Mouse (Mus musculus) ES-E14 (cell line): ENCODE data around the gene Bmyc. TPM values are rescaled to one million over a fixed set of nuclear protein-coding genes. Genes with fewer than 3 reads are reported as not detected.

ENCODE experiments used
- DNase-seq: peaks from one replicate; pipeline ENCODE4 v3.0.0-alpha.2; 2013; ENCODE audit warnings: low read depth, low spot score
- H3K27ac ChIP-seq: 2 replicates; pipeline ENCODE4 v1.5.1; 2012; ENCODE audit warnings: low read depth, mild to moderate bottlenecking, low read length, moderate library complexity, mixed read lengths; ENCODE audit not compliant: poor library complexity, insufficient read depth, severe bottlenecking
- H3K36me3 ChIP-seq: 2 replicates; pipeline ENCODE4 v1.6.1; 2012; ENCODE audit warnings: mild to moderate bottlenecking, low read length, moderate library complexity, mixed read lengths; ENCODE audit not compliant: control insufficient read depth, poor library complexity, insufficient read depth, severe bottlenecking
- H3K4me1 ChIP-seq, 2 experiments: fragments of 150-350 bp in 1 of 2; sonication (generic) in 1 of 2; 2 replicates each; pipeline ENCODE4 v1.6.1; 2012; ENCODE audit warnings: low read length in 2 of 2, mild to moderate bottlenecking in 1 of 2, mixed read lengths in 1 of 2; ENCODE audit not compliant: control insufficient read depth in 2 of 2, insufficient read depth in 2 of 2, poor library complexity in 1 of 2
- H3K4me3 ChIP-seq, 2 experiments: fragments of 150-350 bp in 1 of 2; sonication (generic) in 1 of 2; 2 replicates each; pipeline ENCODE4 v1.5.1; 2012; ENCODE audit warnings: low read length in 2 of 2, low read depth in 1 of 2, mild to moderate bottlenecking in 1 of 2, mixed read lengths in 1 of 2; ENCODE audit not compliant: insufficient read depth in 1 of 2, poor library complexity in 1 of 2, severe bottlenecking in 1 of 2
- H3K9ac ChIP-seq: 2 replicates; pipeline ENCODE4 v1.6.1; 2012; ENCODE audit warnings: low read depth, mild to moderate bottlenecking, low read length, mixed read lengths; ENCODE audit not compliant: poor library complexity, insufficient read depth, severe bottlenecking
- H3K9me3 ChIP-seq: fragments of 150-350 bp; sonication (generic); 2 replicates; pipeline ENCODE4 v1.6.1; 2012; ENCODE audit warnings: low read depth, mild to moderate bottlenecking, low read length; ENCODE audit not compliant: control insufficient read depth, insufficient read depth
- CHD2 ChIP-seq: IDR thresholded peaks from 2 replicates; pipeline ENCODE4 v1.6.1; 2014; ENCODE audit warnings: mild to moderate bottlenecking, low read depth, low read length, inconsistent platforms
- HCFC1 ChIP-seq: IDR thresholded peaks from 2 replicates; pipeline ENCODE4 v1.6.1; 2012; ENCODE audit warnings: low read length, inconsistent platforms, borderline replicate concordance; ENCODE audit not compliant: insufficient read depth
- ZC3H11A ChIP-seq: IDR thresholded peaks from 2 replicates; pipeline ENCODE4 v1.6.1; 2012; ENCODE audit warnings: low read depth, mild to moderate bottlenecking, inconsistent platforms, low read length, borderline replicate concordance
- ZNF384 ChIP-seq: IDR thresholded peaks from 2 replicates; pipeline ENCODE4 v1.6.1; 2012; ENCODE audit warnings: low read depth, low read length, inconsistent platforms
- in situ Hi-C, 2 experiments: fragments of 600-800 bp; cut with MboI; formaldehyde crosslinking; loops; one replicate each; pipeline ENCODE4 v1.15.1; 2025; ENCODE audit warnings: low sequenced_read_pairs in 2 of 2, inconsistent platforms in 1 of 2; ENCODE audit not compliant: unreplicated experiment in 2 of 2
- total RNA-seq: library from RNA; depleted of rRNA; stranded (reverse); fragments of 300-350 nt; gene quantifications from 2 replicates; pipeline ENCODE4 v1.2.3, GENCODE M21; 2012; rRNA removed

The Bmyc gene
- total RNA-seq, 1 experiment, result 13.0 TPM

DNA sequence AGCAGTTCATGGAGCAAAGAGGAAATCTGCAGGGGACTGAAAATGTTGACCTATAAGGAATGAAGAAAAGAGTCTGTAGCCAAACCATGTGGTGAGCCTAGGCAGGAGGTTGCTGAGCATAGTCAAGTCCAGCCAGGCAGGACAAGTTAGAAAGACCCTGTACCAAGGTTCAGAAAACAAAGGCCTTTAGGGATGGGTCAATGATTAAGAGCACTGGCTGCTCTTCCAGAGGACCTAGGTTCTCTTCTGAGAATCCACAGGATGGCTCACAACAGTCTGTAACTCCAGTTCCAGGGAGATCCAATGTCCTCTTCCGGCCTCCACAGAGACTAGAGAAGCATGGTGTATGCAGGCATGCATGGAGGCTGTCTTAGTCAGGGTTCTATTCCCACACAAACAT lies 47.7 kb downstream of the Bmyc start:
- Histone ChIP-seq H3K9ac (no peak overlapping the region), H3K9me3 (no peaks in the 10 kb centered on the region), H3K4me3 (no peak overlapping the region), H3K4me1 (no peaks in the 10 kb centered on the region), H3K27ac (no peak overlapping the region), H3K36me3 (no peaks in the 10 kb centered on the region)
- in situ Hi-C loops, result no loop called here
- TF ChIP-seq HCFC1, result no peak
- TF ChIP-seq ZC3H11A, result no peak
- no peak for TF ChIP-seq ZNF384
- TF ChIP-seq CHD2, result no peak
- no peak for DNase-seq

Other genes starting within 250 kb of the Bmyc start
- gene Clic3, start 249.9 kb upstream of the Bmyc start, total RNA-seq, result 0.32 and 1.5 TPM in 2 replicates
- gene Paxx, start 245.6 kb upstream of the Bmyc start, total RNA-seq, result 4.8 and 7.2 TPM in 2 replicates
- 0.98 and 1.3 TPM in 2 replicates for gene Ptgds, start 236.7 kb upstream of the Bmyc start, total RNA-seq
- gene Lcn12, start 212.8 kb upstream of the Bmyc start, total RNA-seq, result not detected in 2 replicates
- gene Fbxw5, start 206.0 kb upstream of the Bmyc start, total RNA-seq, result 24.5 and 33.3 TPM in 2 replicates
- 2.1 and 4.7 TPM in 2 replicates for gene C8g, start 205.0 kb upstream of the Bmyc start, total RNA-seq
- 7.9 and 9.1 TPM in 2 replicates for gene Traf2, start 159.8 kb upstream of the Bmyc start, total RNA-seq
- gene Edf1, start 148.9 kb upstream of the Bmyc start, total RNA-seq, result 142 and 179 TPM in 2 replicates
- gene Mamdc4, start 131.9 kb upstream of the Bmyc start, total RNA-seq, result 4.1 and 9.7 TPM in 2 replicates
- gene Phpt1, start 131.5 kb upstream of the Bmyc start, total RNA-seq, result 29.9 and 39.4 TPM in 2 replicates
- gene Ajm1, start 125.0 kb upstream of the Bmyc start, total RNA-seq, result 0.36 and 1.2 TPM in 2 replicates
- 45.8 and 62.1 TPM in 2 replicates for gene Rabl6, start 98.2 kb upstream of the Bmyc start, total RNA-seq
- 0.04 TPM in 1 of 2 replicates, not detected in the other for gene Ccdc183, start 89.1 kb upstream of the Bmyc start, total RNA-seq
- gene Tmem141, start 84.7 kb upstream of the Bmyc start, total RNA-seq, result 6.7 and 10.9 TPM in 2 replicates
- gene Fcna, start 78.7 kb upstream of the Bmyc start, total RNA-seq, result not detected in 2 replicates
- gene Lcn8, start 53.6 kb upstream of the Bmyc start, total RNA-seq, result not detected in 2 replicates
- not detected in 2 replicates for gene Lcn5, start 48.8 kb upstream of the Bmyc start, total RNA-seq
- not detected in 2 replicates for gene Lcn6, start 30.0 kb upstream of the Bmyc start, total RNA-seq
- not detected in 2 replicates for gene Lcn10, start 24.0 kb upstream of the Bmyc start, total RNA-seq
- not detected in 2 replicates for gene Obp2a, start 6.7 kb upstream of the Bmyc start, total RNA-seq
- not detected in 2 replicates for gene Obp2b, start 30.3 kb downstream of the Bmyc start, total RNA-seq
- gene Lcn3, start 58.8 kb downstream of the Bmyc start, total RNA-seq, result not detected in 2 replicates
- gene Lcn11, start 70.3 kb downstream of the Bmyc start, total RNA-seq, result not detected in 2 replicates
- not detected in 2 replicates for gene Gm13539, start 75.5 kb downstream of the Bmyc start, total RNA-seq
- not detected in 2 replicates for gene Glt6d1, start 109.1 kb downstream of the Bmyc start, total RNA-seq
- not detected in 2 replicates for gene Lcn9, start 116.4 kb downstream of the Bmyc start, total RNA-seq
- 0.16 and 0.22 TPM in 2 replicates for gene Sohlh1, start 140.5 kb downstream of the Bmyc start, total RNA-seq
- gene Kcnt1, start 157.0 kb downstream of the Bmyc start, total RNA-seq, result 2.0 and 3.0 TPM in 2 replicates